Mouse (Mus musculus) lung, adult 10 weeks (tissue): ENCODE data around the gene Nhej1. TPM values are rescaled to one million over a fixed set of nuclear protein-coding genes. Genes with fewer than 3 reads are reported as not detected.

Source experiments
- polyA plus RNA-seq: library from polyadenylated mRNA; stranded (reverse); fragments of 350-450 nt; fragmentation: Illumina TruSeq; extraction: RNeasy Lipid Tissue Mini Kit (QIAGEN cat#74804); gene quantifications from one replicate; pipeline ENCODE4 v1.2.3, GENCODE M21; 2014; ENCODE audit warnings: low read depth, low replicate concordance; ENCODE audit not compliant: insufficient read depth

Nhej1 gene
- polyA plus RNA-seq: 3.9 TPM

DNA sequence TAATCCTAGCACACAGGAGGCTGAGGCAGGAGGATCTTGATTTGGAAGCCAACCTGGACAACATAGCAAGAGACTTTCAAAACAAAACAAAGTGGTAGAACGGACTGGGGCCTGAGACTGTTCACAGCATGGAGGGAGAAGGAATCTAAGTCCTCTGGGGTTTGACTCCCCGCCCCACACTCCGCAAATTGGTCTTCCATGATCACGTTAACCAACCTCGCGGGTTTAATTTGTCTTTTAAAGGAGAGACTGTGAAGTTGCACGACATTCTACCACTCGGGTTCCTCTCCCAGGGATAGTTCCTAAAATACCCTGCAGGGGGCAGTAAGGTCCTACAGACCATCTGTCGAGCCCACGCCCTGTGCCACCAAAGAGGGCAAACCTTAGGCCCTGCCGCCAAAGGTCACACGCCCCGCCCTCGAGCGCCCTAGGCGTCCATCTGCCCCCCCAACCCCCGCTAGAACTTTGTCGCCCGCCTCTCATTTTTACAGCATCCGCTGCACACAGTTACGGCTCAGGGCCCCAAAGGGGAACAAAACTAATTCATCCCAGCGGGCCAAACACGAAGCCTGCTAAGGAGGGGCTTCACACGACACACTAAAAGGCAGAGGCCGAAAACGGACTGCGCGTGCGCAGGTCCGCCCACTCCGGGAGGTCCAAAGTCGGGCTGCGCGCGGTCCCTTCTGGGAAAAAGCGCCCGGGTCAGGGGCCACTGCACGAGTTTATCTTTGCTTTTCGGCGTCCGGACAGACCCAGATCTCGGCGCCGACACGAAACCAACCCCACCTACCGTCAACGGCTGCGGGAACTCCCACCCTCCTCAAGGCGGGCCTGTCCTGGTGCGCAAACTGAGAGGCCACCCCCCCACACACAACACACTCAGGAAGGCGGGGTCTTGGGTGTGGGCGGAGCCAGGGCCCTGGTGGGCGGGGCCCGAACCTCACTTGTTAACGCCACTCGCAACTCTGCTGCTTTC is at the start of gene Nhej1:
Gene Nhej1, minus strand, starts transcription at position 855 of the 976 bp plus-strand sequence.

DNA sequence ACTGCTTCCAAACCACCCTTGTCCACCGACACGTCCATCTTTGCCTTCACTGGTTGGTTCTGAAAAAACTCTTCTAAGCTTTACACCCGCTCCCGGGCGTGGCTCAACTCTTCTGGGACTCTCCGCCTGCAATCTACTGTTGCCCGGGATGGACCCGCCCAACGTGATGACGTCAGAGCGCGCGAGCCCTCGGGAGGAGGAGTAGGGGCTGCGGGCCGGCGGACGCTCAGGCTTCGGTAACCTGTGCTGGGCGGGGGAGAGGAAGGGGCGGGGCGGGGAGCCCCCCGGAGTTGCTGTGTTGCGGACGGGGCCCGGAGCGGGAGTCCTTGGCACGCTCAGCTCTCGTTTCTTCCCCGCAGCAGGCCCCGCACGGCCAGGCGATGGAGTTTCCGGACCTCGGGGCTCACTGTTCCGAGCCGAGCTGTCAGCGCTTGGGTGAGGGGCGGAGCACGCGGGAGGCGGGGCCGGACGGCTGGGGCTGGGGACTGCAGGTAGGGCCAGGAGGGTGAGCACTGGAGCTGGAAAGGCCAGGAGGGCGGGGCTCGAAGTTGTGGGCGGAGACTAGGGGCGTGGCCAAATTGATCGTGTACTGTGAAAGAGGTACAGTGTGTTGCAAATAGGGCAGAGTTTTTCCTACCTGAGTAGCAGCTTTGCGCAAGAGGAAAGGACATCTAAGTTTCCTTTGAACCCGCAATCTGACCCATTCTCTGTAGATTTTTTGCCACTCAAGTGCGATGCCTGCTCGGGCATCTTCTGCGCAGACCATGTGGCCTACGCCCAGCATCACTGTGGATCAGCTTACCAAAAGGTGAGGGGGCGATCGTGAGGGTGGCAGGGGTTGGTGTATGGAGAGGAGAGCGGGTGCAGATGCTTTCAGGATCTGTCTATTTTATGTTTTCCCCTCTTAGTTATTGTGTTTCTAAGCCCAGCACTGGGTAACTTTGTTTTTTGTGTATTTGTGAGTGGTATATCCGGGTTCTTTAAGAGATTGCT is 43.8 kb upstream of the Nhej1 start, which contains the start of gene Zfand2b:
Gene Zfand2b, plus strand, starts transcription at position 175 of the 993 bp plus-strand sequence.

DNA sequence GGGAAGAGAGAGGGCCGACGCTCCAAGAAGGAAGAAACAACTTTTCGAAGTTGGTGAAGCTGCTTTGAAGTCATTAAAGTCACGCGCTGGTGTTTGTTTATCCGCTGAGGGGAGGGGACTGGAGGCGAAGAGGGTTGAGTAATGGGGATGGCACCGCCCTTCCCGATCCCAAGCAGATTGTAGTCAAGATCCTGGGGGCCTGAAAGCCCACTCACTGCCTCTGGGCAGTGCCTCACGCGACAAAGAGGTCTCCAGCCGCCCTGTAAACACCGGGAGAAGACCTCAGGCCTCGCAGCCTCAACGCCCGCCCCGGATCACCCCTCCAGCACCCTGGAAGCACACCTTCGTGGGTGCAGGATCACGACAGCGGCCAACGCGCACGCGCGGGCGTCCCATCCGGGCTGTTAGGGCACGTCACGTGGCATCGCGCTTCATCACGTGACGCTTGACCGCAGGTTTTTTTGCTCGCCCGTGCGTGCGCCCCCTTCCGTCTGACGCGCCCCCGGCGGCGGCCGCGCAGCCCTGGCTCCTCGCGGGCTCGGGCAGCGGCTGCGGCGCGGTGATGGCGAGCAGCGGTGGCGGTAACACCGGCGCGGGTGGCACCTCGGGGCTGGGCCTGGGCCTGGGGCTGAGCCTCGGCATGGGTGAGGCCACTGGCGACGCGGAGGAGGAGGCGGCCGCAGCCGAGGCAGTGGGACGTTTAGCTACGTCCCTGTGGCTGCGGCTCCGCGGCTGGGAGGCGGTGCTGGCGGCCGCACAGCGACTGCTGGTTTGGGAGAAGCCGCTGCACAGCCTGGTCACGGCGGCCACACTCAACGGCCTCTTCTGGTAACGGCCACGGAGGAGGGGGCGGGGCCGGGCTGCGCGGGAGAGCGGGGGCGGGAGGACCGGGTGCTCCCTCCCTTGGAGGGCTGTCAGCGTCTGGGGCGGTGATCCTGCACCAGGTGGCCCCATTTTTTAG is 17.6 kb upstream of the Nhej1 start, which contains the start of the genes Cnppd1 and Retreg2:
Gene Cnppd1, minus strand, starts transcription at position 411 of the 961 bp plus-strand sequence.
Gene Retreg2, plus strand, starts transcription at position 478 of the 961 bp plus-strand sequence.

DNA sequence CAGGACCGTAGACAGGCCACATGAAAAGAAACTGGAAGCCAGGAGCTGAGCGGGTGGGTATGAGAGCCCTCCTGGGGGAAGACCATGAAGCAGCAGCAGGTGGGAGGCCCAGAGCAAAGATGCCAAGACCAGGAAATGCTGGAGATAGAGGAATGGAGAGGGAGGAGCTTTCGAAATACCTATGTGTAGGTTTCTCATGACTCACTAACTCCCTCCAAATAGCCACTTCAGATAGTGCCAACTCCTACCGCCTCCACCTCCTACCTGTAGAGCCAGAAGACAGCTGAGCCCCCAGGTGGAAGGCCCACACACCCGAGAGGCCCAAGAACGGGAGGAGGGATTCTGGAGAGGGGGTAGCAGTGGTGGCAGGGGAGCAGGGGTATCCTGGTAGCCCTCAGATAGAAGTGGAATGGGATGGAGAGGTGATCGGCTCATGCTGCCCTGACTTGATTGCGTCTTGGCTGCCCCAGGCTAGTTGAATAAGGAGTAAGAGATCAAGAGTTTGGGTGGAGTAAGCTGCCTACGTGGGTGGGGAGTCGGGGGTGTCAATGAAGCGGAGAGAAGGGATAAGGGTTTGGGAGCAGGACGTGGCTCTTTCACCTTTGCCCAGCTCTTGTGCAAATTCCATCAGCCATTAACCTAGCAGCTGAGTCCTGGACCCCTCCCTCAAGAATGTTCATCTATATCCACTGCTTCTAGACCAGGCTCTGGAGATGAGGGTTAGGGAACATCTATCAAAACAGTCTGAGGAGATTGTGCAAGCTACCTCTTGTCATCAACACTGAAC is 8.6 kb upstream of the Nhej1 start, which contains the start of gene Slc23a3:
Gene Slc23a3, minus strand, starts transcription at position 470 of the 787 bp plus-strand sequence.

DNA sequence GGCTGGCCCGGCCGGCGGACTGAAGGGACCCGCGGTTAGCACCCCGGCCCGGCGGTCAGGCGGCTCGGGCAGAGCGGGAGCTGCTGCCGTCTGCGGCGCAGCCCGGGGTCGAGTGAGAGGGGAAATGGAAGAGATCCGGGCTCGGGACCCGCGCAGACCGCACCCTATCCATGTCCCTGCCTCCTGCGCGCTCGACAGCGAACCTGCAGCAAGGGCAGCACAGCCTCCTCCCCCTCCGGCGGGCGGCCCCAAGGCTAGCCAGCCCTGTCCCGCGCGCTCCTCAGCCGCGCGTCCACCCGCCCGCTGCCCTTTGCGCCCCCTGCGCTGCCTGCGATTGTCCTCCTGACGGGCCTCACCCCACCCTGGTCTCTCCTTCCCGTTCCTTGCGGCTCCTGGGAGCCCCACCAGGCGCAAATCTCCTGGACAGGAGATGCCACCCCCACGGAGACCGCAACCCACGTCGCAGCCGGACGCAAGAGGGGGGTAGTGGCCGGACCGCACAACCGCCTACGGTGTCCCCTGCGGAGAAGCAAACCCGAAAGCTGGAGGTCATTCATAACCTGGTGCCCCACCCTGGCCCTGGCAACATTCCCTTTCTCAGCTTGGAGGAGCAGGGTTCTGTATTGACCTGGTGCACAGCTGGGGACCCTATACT is 173.3 kb downstream of the Nhej1 start, which contains the start of gene Ihh:
Gene Ihh, minus strand, starts transcription at position 117 of the 655 bp plus-strand sequence.

DNA sequence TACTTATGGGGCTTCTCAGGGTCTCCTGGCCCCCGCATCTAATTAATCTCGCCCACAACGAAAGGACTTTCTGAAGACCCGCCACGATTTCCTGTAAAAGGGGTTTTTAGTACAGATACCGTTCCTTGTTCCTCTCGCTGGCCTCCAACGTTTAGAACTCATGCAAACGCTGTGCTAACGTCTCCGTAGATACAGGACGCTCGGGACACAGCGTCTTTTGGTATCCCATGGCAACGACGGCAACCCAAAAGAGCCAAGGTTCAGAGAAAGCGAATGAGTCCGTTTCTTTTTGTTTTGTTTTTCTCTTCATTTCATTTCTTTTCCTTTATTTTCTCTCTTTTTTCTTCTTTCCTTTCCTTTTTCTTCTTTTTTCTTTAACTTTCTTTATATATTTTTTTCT is 189.6 kb downstream of the Nhej1 start, which contains the start of gene Cfap65:
Gene Cfap65, minus strand, starts transcription at position 198 of the 400 bp plus-strand sequence.

Other genes starting within 250 kb of the Nhej1 start
- gene Fev, start 239.8 kb downstream of the Nhej1 start, polyA plus RNA-seq: not detected
- not detected for gene Cryba2, start 232.1 kb downstream of the Nhej1 start, polyA plus RNA-seq
- gene Cfap65, start 189.6 kb downstream of the Nhej1 start, polyA plus RNA-seq: 3.6 TPM
- gene Ihh, start 173.5 kb downstream of the Nhej1 start, polyA plus RNA-seq: not detected
- 0.54 TPM for gene Slc23a3, start 8.7 kb upstream of the Nhej1 start, polyA plus RNA-seq
- gene Cnppd1, start 17.5 kb upstream of the Nhej1 start, polyA plus RNA-seq: 42.7 TPM
- gene Retreg2, start 17.6 kb upstream of the Nhej1 start, polyA plus RNA-seq: 54.4 TPM
- 34.3 TPM for gene Zfand2b, start 43.4 kb upstream of the Nhej1 start, polyA plus RNA-seq
- gene Abcb6, start 55.2 kb upstream of the Nhej1 start, polyA plus RNA-seq: 11.2 TPM
- 9.2 TPM for gene Ankzf1, start 67.0 kb upstream of the Nhej1 start, polyA plus RNA-seq
- gene Atg9a, start 67.0 kb upstream of the Nhej1 start, polyA plus RNA-seq: 12.2 TPM
- 4.8 TPM for gene Glb1l, start 85.6 kb upstream of the Nhej1 start, polyA plus RNA-seq
- 62.4 TPM for gene Stk16, start 85.6 kb upstream of the Nhej1 start, polyA plus RNA-seq
- 60.2 TPM for gene Tuba4a, start 94.7 kb upstream of the Nhej1 start, polyA plus RNA-seq
- gene A630095N17Rik, start 106.9 kb upstream of the Nhej1 start, polyA plus RNA-seq: not detected
- 51.1 TPM for gene Dnajb2, start 111.2 kb upstream of the Nhej1 start, polyA plus RNA-seq
- 1.7 TPM for gene Ptprn, start 139.3 kb upstream of the Nhej1 start, polyA plus RNA-seq
- 1.6 TPM for gene Resp18, start 153.2 kb upstream of the Nhej1 start, polyA plus RNA-seq
- gene Dnpep, start 192.8 kb upstream of the Nhej1 start, polyA plus RNA-seq: 53.8 TPM
- gene Des, start 235.1 kb upstream of the Nhej1 start, polyA plus RNA-seq: 92.4 TPM